Mouse (Mus musculus) bone marrow, adult 2 months (tissue): ENCODE measurements around the gene Gramd1b.

Experiments
- CTCF ChIP-seq: fragments of 200-500 bp; IDR thresholded peaks from 2 replicates; pipeline ENCODE4 v1.5.1; 2011; ENCODE audit warnings: low read length, control low read depth; ENCODE audit not compliant: control insufficient read depth, insufficient read depth
- POLR2A ChIP-seq: fragments of 200-500 bp; IDR thresholded peaks from 2 replicates; pipeline ENCODE4 v1.6.1; 2011; ENCODE audit warnings: low read depth, mild to moderate bottlenecking, control low read depth, low read length, borderline replicate concordance; ENCODE audit not compliant: control insufficient read depth

- TF ChIP-seq POLR2A (no peak), CTCF (no peak)
Observed at GRCm38 (mm10) chr9:40376711-40377410, 154.3 kb downstream of the Gramd1b start.
